Mouse (Mus musculus): ENCODE data around the gene Ager.

The Ager gene

DNA sequence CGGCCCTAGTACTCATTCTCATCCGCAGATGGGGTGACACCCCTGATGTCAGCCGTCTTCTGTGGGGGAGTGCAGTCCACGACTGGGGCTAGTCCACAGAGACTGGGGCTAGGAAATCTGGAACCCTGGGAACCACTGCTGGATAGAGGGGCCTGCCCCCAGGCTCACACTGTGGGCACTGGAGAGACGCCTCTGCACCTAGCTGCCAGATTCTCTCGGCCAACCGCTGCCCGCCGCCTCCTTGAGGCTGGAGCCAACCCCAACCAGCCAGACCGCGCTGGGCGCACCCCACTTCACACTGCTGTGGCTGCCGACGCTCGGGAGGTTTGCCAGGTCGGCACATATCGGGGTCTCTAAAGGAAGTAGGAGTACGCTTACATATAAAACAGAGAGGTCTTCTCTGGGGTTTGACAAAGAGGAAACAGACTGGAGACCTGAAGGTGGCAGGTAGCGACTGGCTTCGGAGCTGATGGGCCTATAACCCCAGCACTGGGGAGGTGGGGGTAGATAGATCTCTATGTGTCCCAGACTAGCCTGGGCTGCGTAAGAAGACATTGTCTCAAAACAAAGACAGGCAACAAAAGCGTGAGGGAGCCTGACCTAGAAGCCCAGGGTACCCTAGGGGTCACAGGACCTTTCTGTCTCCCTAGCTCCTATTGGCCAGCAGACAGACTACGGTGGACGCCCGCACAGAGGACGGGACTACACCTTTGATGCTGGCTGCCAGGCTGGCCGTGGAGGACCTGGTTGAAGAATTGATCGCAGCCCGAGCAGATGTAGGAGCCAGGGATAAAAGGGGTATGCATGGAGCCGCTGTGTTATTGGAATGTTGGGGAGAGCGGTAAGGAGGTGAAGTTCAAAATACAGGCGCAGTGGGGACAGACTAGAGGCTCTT lies 11.5 kb upstream of the Ager start:
- no peak for DNase-seq (ENCODE audit: low spot score in 2 of 2)

DNA sequence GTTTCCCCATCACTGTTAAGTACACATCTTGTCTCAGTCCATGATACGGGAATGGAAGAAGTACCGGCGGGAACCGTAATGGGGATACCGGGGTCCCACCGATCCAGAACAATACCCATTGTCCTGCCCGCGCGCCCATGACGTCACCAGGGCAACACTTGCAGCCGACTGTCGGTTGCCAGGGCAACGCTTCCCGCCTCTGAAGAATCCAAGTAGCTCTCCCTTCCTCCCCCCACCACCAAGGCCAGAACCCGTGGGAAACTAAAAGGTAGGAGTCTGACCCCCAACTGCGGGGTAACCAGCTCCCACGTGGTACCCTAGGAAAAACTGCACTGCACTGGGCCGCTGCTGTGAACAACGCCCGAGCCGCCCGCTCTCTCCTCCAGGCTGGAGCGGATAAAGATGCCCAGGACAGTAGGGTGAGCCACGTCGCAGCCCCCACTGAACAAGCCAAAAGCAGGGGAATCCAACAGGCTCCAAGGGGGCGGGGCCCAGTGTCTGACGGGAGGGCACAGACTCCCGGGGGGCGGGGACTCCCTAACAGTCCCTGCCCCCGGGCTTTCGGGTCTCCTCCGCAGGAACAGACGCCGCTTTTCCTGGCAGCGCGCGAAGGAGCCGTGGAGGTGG lies 10.8 kb upstream of the Ager start:
- DNase-seq (ENCODE audit: low spot score in 2 of 2), result peak; percentile 53 to 89

DNA sequence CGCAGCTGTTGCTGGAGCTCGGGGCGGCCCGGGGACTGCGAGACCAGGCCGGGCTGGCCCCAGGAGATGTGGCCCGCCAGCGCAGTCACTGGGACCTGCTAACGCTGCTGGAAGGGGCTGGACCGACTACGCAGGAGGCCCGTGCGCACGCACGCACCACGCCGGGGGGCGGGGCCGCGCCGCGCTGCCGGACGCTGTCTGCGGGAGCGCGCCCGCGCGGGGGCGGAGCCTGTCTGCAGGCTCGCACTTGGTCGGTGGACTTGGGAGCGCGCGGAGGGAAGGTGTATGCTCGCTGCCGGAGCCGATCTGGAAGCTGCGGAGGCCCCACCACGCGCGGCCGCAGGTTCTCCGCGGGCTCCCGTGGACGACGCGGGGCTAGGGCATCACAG lies 10.2 kb upstream of the Ager start:
- peak; percentile 98 for DNase-seq (ENCODE audit: low spot score in 2 of 2)

DNA sequence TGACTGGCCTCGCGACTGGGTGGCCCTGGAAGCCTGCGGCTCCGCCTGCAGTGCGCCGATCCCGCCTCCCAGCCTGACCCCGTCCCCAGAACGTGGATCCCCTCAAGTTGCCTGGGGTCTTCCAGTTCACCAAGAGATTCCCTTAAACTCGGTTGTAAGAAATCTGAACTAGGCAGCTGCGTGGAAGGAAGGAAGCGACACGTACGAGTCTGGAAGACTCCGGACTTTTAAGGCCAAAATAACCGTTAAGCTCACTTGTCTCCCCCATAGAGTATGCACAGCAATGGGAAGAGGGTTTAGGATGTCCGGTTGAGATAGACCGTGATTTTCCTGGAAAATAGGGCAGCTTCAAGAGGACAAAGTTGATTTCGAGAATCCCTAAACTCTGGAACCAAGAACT lies 9.8 kb upstream of the Ager start:
- DNase-seq (ENCODE audit: low spot score in 2 of 2), result no peak

DNA sequence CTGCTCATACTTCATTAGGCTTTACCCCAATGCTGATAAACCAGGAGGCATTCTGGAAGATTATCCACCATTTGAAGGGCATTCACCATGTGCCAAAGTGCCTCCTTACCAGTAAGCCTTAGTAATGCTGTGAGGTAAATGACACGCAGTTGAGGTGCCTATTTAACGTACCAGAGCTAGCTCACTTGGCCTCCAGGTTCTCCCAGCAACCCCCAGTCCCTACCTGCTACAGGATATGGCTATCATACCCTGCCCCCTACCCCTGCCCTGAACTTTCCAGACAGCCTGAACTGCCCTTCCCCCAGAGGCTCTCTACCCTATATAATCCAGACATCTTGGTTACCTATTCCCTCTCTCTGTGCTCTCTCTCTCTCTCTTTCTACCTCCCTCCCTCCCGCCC lies 8.9 kb upstream of the Ager start:
- no peak for DNase-seq (ENCODE audit: low spot score in 2 of 2)

DNA sequence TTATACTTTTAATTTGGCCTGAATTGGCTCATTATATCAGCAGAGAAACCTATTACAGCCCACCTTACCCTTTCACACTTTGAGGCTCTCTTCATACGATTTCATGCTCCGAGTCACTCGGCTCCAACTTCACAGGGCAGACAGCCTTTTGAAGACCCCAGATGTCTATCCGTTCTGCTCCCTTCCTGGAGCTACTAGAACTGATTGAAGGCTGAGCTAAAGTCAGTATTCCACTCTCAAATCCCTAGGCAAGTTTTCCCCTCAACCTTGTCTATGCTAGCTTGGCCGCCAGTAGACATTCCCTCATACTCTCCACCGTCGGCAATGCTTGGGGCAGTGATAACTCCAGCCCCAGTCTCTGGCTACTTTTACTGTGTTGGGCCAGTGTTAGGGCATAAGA lies 8.5 kb upstream of the Ager start:
- DNase-seq (ENCODE audit: low spot score in 2 of 2), result no peak

DNA sequence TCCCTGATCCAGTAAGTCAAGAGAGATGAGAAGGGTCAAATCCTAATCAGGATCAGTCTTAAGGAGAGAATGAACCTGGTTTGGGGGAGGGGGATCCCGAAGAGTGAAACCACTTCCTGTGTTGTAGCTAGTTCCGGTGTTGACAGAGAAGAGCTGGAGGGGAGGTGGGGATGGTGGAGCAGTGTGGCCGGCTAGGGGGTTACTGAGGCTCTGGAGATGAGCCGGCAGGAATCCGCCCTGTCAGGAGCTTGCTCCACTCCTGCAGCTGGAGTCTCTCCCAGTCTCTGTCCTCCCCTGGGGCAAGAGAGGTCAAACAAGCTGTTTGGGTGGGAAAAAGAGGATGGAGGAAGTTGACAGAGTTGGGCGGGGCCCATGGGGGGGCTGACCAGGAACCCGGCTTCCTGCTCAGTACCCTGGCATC lies 8.0 kb upstream of the Ager start, which contains the start of gene Gpsm3:
Gene Gpsm3 (plus strand): TSS at position 126 of the 421 bp plus-strand sequence.
- DNase-seq (ENCODE audit: low spot score in 2 of 2), result peak; percentile 74 to 79

DNA sequence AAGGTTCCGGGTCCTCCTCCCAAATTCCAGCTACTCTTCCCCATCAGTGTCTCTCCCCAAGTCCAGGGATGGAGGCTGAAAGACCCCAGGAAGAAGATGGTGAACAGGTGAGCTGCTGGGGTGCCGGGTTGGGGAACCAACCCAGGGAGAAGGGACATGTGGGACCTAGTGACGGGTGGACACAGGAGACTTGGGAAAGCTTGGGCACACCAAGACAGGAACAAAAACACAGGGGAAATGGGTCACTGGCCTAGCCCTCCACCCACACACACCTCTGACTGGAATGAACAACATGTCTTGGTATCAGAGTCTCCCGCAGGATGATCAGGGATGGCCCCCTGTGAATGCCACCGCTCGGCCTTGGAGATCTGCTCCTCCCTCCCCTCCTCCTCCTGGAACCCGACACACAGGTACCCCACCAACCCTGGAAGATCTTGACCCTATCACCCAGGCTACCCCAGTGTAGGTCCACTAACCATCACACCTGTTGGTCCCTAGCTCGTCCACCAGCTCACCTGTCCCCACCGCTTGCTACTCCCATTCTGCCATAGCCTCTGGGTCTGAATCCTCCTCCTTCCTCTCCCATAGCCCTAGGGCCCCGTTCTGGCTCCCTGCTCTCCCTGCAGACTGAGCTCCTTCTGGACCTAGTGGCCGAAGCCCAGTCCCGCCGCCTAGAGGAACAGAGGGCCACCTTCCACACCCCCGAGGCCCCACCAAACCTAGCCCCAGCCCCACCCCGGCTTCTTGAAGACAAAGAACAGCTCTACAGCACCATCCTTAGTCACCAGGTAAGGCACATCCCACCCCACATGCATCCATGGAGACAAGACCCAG lies 7.3 kb upstream of the Ager start:
- no peak for DNase-seq (ENCODE audit: low spot score in 2 of 2)

DNA sequence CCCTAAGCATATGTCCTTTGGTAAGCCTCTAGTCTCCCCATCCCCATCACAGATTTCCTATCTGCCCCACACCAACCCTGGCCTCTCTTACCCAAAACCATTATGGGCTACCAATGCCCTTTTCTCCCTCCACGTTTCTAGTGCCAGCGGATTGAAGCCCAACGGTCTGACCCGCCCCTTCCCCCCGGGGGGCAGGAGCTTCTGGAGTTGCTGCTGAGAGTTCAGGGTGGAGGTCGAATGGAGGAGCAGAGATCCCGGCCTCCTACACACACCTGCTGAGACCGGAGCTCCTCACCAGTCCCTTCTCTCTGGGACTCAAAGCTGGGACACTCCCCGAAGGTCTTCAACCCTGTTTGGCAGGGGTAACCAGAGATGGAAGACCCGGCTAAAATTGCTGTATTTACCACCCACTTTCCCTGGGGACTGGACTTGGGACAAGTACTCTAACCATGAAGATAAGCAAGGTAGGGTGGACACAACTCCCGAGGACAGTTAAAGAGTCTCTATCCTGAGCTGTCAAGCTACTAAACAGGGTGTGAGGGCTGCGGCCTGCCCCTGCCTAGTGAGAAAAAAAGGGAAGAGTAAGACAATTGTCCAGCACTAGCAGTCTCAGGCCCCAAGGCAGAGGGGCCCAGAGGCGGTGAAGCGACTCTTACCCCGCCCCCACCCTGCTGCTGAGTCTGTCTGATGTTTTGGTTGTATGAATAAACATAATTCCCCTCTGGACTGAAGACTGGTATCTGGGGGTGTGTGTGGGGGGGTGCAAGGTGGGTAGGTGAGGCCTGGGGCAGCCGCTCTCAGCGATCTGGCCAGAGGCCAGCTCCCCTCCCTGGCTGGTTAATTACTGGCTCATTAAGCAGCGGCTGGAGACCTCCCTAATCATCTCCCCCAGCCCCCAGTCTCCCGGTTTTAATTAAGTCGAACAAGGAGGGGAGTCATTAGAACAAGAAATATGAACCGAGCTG lies 6.4 kb upstream of the Ager start, which contains the start of gene Pbx2:
Gene Pbx2 (plus strand): TSS at position 238 of the 965 bp plus-strand sequence.
- peak in 1 of 2 experiments; percentile 50 for DNase-seq (ENCODE audit: low spot score in 2 of 2)

DNA sequence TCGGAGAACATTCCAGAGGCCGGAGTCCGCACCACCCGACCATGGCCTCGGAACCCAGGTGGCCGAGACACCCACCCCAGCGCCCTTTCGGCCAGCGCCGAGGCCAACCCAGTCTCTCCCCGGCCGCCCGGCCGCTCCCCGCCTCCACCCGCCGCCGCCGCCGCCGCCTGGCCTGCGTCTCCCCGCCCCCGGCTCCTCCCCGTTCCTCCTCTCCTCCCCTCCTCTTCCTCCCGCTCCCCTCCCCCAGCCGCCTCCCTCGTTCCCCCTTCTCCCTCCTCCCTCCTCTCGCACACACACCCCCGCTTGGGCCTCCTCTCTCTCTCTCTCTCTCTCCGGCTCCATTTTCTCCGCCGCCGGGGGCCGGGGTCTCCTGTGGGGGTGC lies 5.7 kb upstream of the Ager start:
- DNase-seq (ENCODE audit: low spot score in 2 of 2), result peak; percentile 88 to 89

DNA sequence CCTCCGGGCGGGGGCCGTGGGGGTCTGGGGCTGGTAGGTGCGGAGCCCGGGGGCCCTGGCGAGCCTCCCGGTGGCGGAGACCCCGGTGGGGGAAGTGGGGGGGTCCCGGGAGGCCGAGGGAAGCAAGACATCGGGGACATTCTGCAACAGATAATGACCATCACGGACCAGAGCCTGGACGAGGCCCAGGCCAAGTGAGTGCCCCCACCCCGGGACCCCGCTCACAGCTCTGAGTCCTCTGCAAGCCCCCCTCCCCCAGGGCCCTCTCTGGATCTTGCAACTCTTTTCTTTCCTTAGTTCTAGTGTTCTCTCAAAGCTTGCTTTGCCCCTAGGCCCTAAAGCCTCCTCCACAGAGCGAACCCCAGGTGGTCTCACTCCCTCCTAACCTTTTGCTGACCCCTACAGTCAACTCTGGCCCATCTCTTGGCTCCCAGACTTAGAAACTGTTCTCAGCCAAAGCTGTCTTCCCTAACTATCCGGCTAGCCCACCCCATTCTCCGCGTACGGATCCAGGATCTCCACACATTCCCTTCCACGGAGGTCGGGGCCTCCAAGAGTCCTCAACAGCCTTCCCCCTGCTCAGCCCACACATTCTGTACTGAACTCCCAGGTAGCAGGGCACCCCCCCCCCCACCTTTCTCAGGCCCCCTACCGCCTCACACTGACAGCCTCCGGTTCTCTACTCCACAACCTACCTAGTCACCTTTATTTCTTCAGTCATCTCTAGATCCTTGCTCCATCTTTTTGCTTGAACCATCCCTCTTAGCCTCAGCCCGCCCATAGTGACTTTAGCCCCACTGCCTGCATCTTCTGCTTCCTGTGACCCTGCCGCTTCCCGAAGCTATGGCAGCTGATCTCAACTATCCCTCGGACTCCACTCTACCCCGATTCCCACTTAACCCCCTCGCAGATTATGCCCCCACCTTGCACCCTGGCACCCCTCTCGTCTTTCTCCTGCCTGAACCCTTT lies 4.8 kb upstream of the Ager start:
- peak in 1 of 2 experiments; percentile 42 for DNase-seq (ENCODE audit: low spot score in 2 of 2)

DNA sequence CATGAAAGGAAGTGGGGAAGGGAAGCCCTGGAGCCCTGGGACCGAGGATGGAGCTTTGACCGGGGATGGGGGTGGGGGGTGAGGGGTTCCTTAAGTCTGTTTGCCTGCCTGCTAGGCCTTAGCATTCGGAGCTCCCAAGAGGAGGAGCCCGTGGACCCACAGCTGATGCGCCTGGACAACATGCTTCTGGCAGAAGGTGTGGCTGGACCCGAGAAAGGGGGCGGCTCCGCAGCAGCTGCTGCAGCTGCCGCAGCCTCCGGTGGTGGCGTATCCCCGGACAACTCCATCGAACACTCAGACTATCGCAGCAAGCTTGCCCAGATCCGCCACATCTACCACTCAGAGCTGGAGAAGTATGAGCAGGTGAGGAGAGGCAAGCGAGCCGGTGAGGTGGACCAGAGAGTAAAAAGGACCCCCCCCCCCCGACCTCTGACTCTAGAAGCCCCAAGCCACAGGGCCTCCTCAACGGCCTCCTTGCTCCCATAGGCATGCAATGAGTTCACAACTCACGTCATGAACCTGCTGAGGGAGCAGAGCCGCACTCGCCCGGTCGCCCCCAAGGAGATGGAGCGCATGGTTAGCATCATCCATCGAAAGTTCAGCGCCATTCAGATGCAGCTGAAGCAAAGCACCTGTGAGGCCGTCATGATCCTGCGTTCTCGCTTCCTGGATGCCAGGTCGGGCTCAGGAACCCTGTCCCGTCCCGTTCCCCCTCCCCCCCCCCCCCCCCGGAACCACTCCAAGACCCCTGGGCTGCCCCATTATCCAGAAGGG lies 3.7 kb upstream of the Ager start:
- no peak for DNase-seq (ENCODE audit: low spot score in 2 of 2)

DNA sequence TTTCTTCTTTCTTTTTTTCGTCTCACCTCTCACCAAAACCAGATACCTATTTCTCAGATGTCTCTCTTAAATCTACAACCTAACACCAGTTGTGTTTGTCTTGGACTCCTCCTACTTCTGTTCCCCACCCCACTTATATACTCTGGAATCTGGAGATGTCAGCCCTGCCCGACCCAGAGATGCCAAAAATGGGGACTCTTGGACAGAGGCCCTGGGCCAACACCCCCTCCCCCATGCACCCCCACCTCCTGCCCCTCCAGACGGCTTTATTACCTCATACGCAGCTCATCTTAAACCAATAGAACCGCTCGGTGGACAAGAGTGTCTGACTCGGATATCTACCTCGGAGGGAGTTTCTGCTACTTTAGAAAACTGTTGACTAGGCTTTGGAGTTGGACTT lies 1.6 kb upstream of the Ager start:
- DNase-seq (ENCODE audit: low spot score in 2 of 2), result no peak

DNA sequence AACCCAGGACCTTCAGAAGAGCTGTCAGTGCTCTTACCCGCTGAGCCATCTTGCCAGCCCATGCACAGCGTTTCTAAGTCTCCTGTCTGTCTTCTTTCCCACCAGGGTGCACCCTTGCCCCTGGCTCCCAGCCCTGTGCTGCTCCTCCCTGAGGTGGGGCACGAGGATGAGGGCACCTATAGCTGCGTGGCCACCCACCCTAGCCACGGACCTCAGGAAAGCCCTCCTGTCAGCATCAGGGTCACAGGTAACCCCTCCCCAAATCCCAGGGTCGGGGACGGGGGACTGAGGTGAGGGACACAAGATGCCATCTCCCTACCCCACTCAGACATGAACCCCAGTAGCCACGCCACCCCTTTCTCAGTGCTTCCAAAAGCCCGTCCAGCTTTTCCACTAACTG lies 2.2 kb downstream of the Ager start:
- DNase-seq (ENCODE audit: low spot score in 2 of 2), result no peak

DNA sequence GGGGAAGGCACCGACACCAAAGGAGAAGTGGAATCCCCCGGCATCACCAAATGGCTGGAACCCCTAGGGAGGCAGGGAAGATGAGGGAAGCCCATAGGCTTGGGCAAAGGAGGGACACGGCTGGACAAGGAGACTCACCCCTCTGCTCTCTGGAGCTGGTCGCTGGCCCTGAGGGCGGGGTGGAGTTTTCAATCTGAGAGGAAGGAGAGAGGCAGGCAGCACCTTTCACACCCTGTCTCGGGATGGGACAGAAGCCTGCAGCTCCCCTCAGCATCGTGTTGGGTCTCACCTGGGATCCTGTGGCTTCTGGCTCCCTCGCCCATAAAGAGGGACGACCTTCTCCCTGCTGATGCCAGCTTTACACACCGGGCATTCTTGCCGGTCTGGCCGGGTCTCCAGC lies 4.1 kb downstream of the Ager start:
- no peak for DNase-seq (ENCODE audit: low spot score in 2 of 2)

DNA sequence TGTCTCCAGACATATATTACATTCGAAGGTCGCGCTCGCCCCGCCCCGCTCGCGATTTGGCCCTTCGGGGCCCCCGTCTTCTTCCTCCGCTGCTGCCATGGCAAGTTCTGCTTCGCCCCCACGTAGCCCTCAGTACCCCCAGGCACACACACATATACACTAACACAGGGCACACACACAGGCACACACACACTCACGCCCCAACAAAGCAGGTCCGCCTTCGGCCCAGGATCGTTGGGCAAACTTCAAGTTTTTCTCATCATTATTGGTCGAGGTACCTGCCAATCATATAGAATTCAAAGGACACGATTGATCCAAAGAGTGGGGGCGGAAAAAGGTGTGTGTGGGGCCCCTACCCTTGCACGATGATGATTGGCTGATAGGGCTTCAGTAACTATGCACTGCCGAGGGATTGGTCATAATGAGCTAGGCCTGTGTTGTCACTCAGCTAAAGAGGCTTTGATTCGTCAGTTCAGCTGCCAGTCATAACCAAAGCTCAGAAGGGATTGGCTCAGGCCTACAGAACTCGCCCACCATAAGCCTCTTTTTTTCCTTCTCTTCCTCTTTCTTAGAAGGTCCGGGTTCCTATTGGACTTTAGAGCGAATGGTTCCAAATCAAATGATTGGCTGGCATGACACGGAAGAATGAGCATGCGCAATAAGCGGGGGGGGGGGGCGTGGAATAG lies 5.9 kb downstream of the Ager start, which contains the start of gene Rnf5:
Gene Rnf5 (minus strand): TSS at position 316 of the 686 bp plus-strand sequence.
- peak; percentile 99 for DNase-seq (ENCODE audit: low spot score in 2 of 2)

DNA sequence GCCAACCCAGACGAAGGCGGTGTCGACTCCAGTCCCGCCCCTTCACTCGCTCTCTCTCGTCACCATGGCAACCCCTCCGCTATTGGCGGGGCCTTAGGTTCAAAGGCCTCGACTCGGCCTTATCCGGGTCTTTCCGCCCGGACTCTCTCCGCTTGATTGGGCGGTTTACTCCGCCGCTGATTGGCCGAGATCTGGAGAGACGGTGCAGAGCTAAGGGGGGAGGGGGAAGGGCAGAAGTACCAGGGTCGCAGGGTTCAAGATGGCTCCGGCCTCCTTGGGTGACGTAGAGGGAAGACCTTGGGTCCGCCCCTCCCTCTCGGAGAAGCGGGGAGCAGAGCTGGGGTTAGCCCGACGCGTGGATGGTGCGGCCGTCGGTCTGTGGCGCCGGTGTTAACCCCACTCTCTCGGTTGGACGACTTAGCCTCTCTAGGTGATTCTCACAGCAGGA lies 6.4 kb downstream of the Ager start, which contains the start of gene Agpat1:
Gene Agpat1 (plus strand): TSS at position 202 of the 448 bp plus-strand sequence.
- DNase-seq (ENCODE audit: low spot score in 2 of 2), result peak; percentile 99
